Mouse (Mus musculus): ENCODE results near the gene Reck. TPM values are rescaled to one million over a fixed set of nuclear protein-coding genes. Genes with fewer than 3 reads are reported as not detected.
A peak's percentile ranks its signal among the peaks of the same experiment; 100 is the strongest.

The Reck gene
- total and polyA plus RNA-seq, 3 experiments, result 0.12 to 0.60 TPM; not detected in 1

DNA sequence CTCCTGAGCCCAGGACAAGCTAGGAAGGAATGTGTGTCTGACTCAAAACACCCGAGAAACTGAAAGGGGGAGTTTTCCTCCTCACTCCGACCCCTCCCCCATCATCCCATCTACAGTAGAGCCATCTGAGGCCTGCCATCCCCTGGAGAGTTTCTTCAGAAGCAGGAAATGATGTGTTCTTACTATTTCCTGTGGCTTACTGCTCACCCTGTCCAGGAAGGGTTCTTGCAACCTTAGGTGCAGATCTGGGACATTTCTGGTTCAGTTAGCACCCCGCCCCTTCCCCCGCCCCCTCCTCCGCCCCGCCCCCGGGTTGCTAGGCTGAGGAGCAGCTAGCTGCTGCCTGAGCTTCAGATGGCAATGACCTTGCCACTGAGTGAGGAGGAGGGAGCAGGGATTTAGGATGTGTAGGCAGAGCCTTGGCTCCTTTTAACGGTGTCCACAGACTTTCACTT is 96.8 kb downstream of the Reck start:
- Histone ChIP-seq H3K79me2 (ENCODE audit: control insufficient read depth, insufficient read depth, low read length, poor library complexity) (no peaks in the 10 kb centered on the region; the same call in 1 of the 2 replicates), H3K4me1 (ENCODE audit: control insufficient read depth in 1 of 2, insufficient read depth in 2 of 2, low read length in 2 of 2) (peaks cover 22 to 41% of the 10 kb centered on the region in 2 experiments), H3K9ac (ENCODE audit: control insufficient read depth, low read depth, low read length, poor library complexity, severe bottlenecking) (peak overlapping the region; percentile 60), H3K27ac (ENCODE audit: control insufficient read depth, low read depth, low read length) (peak overlapping the region; percentile 82), H3K9me3 (replicated peaks; ENCODE audit: insufficient read depth, low read length) (no peaks in the 10 kb centered on the region), H3K4me3 (ENCODE audit: control insufficient read depth in 1 of 2, insufficient read depth in 1 of 2, low read depth in 2 of 2, low read length in 2 of 2) (peak overlapping the region; percentile 6 to 19; a peak in 2 of 4 replicates), H3K36me3 (ENCODE audit: control insufficient read depth in 1 of 2, insufficient read depth in 2 of 2, low read length in 2 of 2) (peaks cover 0 to 33% of the 10 kb centered on the region in 2 experiments; a peak in 2 of 4 replicates), H3K27me3 (ENCODE audit: control insufficient read depth in 1 of 2, insufficient read depth in 2 of 2, low read length in 2 of 2) (no peaks in the 10 kb centered on the region)
- peak; percentile 88 for DNase-seq (ENCODE audit: low read depth, low spot score)
- TF ChIP-seq CHD1 (IDR thresholded peaks at IDR 0.05; ENCODE audit: low read depth, low read length) (no peak), MXI1 (IDR thresholded peaks at IDR 0.05; ENCODE audit: low read depth, low read length) (peak; percentile 32; the same call in 1 of the 2 replicates), HCFC1 (IDR thresholded peaks at IDR 0.05; ENCODE audit: low read depth, low read length) (peak; percentile 67), ETS1 (IDR thresholded peaks at IDR 0.05; ENCODE audit: low read depth, low read length) (peak; percentile 63; the same call in 1 of the 2 replicates), RCOR1 (IDR thresholded peaks at IDR 0.05; ENCODE audit: low read depth, low read length) (peak; percentile 35; the same call in 1 of the 2 replicates), EP300 (IDR thresholded peaks at IDR 0.05; ENCODE audit: low read depth in 1 of 2, low read length in 2 of 2) (peak; percentile 26 to 42; a peak in 2 of 4 replicates), CHD2 (IDR thresholded peaks at IDR 0.05; ENCODE audit: low read length) (peak; percentile 52), ZMIZ1 (IDR thresholded peaks at IDR 0.05; ENCODE audit: low read depth, low read length) (peak; percentile 41), RAD21 (IDR thresholded peaks at IDR 0.05; ENCODE audit: low read depth, low read length) (no peak), MAX (IDR thresholded peaks at IDR 0.05; ENCODE audit: low read length) (no peak), MAZ (IDR thresholded peaks at IDR 0.05; ENCODE audit: low read depth, low read length) (peak; percentile 69; the same call in 1 of the 2 replicates), USF1 (IDR thresholded peaks at IDR 0.05; ENCODE audit: low read depth, low read length) (no peak), POLR2A (IDR thresholded peaks at IDR 0.05; ENCODE audit: control insufficient read depth in 1 of 2, insufficient read depth in 1 of 2, low read depth in 1 of 2, low read length in 2 of 2, poor library complexity in 1 of 2) (peak; percentile 47 to 78; a peak in 2 of 4 replicates), NELFE (IDR thresholded peaks at IDR 0.05; ENCODE audit: low read depth, low read length) (peak; percentile 54), ELF1 (IDR thresholded peaks at IDR 0.05; ENCODE audit: low read depth, low read length) (peak; percentile 74), TBP (IDR thresholded peaks at IDR 0.05; ENCODE audit: low read depth, low read length) (peak; percentile 39; the same call in 1 of the 2 replicates), TCF12 (IDR thresholded peaks at IDR 0.05; ENCODE audit: low read depth, low read length) (0 out of 2 replicates have a peak, but pooled peaks have one; percentile 43)

GRCm38 (mm10) chr4:43973526-43973981 is 98.2 kb downstream of the Reck start:
- Histone ChIP-seq H3K9me3 (replicated peaks; ENCODE audit: insufficient read depth, low read length) (no peaks in the 10 kb centered on the region), H3K4me1 (ENCODE audit: control insufficient read depth in 1 of 2, insufficient read depth in 2 of 2, low read length in 2 of 2) (peaks cover 22 to 35% of the 10 kb centered on the region in 2 experiments), H3K27me3 (ENCODE audit: control insufficient read depth in 1 of 2, insufficient read depth in 2 of 2, low read length in 2 of 2) (no peaks in the 10 kb centered on the region), H3K27ac (ENCODE audit: control insufficient read depth, low read depth, low read length) (peak overlapping the region; percentile 94), H3K9ac (ENCODE audit: control insufficient read depth, low read depth, low read length, poor library complexity, severe bottlenecking) (peak overlapping the region; percentile 53), H3K4me3 (ENCODE audit: control insufficient read depth in 1 of 2, insufficient read depth in 1 of 2, low read depth in 2 of 2, low read length in 2 of 2) (peak overlapping the region; percentile 13 to 35), H3K36me3 (ENCODE audit: control insufficient read depth in 1 of 2, insufficient read depth in 2 of 2, low read length in 2 of 2) (peaks cover 0 to 33% of the 10 kb centered on the region in 2 experiments; a peak in 2 of 4 replicates), H3K79me2 (ENCODE audit: control insufficient read depth, insufficient read depth, low read length, poor library complexity) (no peaks in the 10 kb centered on the region; the same call in 1 of the 2 replicates)
- peak; percentile 86 for DNase-seq (ENCODE audit: low read depth, low spot score)
- peak in 1 of 2 experiments; percentile 50; a peak in 1 of 4 replicates for TF ChIP-seq POLR2A (IDR thresholded peaks at IDR 0.05; ENCODE audit: control insufficient read depth in 1 of 2, insufficient read depth in 1 of 2, low read depth in 1 of 2, low read length in 2 of 2, poor library complexity in 1 of 2)
- TF ChIP-seq HCFC1 (IDR thresholded peaks at IDR 0.05; ENCODE audit: low read depth, low read length), result peak; percentile 76; the same call in 1 of the 2 replicates
- TF ChIP-seq CTCF (IDR thresholded peaks at IDR 0.05 in 2 of 3, conservative IDR thresholded peaks at IDR 0.05 in 1 of 3; ENCODE audit: control insufficient read depth in 1 of 3, insufficient read depth in 1 of 3, low read depth in 2 of 3, low read length in 3 of 3, poor library complexity in 1 of 3, severe bottlenecking in 1 of 3), result no peak
- TF ChIP-seq EP300 (IDR thresholded peaks at IDR 0.05; ENCODE audit: low read depth in 1 of 2, low read length in 2 of 2), result peak; percentile 63 to 74; a peak in 3 of 4 replicates
- TF ChIP-seq USF1 (IDR thresholded peaks at IDR 0.05; ENCODE audit: low read depth, low read length), result no peak
- TF ChIP-seq SIN3A (IDR thresholded peaks at IDR 0.05; ENCODE audit: low read length), result peak; percentile 98
- peak; percentile 92 for TF ChIP-seq GATA1 (IDR thresholded peaks at IDR 0.05; ENCODE audit: low read depth, low read length)
- peak; percentile 85 for TF ChIP-seq ETS1 (IDR thresholded peaks at IDR 0.05; ENCODE audit: low read depth, low read length)
- 0 out of 2 replicates have a peak, but pooled peaks have one; percentile 62 for TF ChIP-seq ELF1 (IDR thresholded peaks at IDR 0.05; ENCODE audit: low read depth, low read length)
- no peak for TF ChIP-seq E2F4 (IDR thresholded peaks at IDR 0.05; ENCODE audit: borderline replicate concordance, low read depth, low read length)
- 0 out of 2 replicates have a peak, but pooled peaks have one; percentile 34 for TF ChIP-seq TBP (IDR thresholded peaks at IDR 0.05; ENCODE audit: low read depth, low read length)
- no peak for TF ChIP-seq GABPA (IDR thresholded peaks at IDR 0.05; ENCODE audit: low read depth, low read length)

All from MEL (cell line).